8 mouse cellular contexts compared by ENCODE assay signal in genomic region chr8:111366610-111367234, GRCm38 (mm10). TPM values are rescaled to one million over a fixed set of nuclear protein-coding genes. Genes with fewer than 3 reads are reported as not detected.
A peak's percentile ranks its signal among the peaks of the same experiment; 100 is the strongest.
DNase-seq lines count a peak whose midpoint lies in the region; ATAC-seq and TF ChIP-seq lines count a peak whose summit lies in the region.
"Had no signal": no experiment of that assay in that cellular context is flagged by ENCODE, and none has a peak within 500 bp of the region (broad histone marks: within the 10 kb centered on the region; RNA-seq: fewer than 3 reads in every experiment).

No protein-coding gene starts in this region.

- H3K9me3 ChIP-seq in kidney, postnatal 0 days (replicated peaks; ENCODE audit: low read length), result no peaks in the 10 kb centered on the region

- H3K4me3 ChIP-seq in kidney, postnatal 0 days (replicated peaks; ENCODE audit: low read depth, low read length), result no peak overlapping the region

- H3K4me1 ChIP-seq in kidney, postnatal 0 days (replicated peaks; ENCODE audit: insufficient read depth, low read length), result 0 out of 2 replicates have a peak, but pooled peaks cover 5% of the 10 kb centered on the region

- no peak for TF ChIP-seq CTCF in kidney, postnatal 0 days (IDR thresholded peaks at IDR 0.05; ENCODE audit: low read depth)

- DNase-seq in testis, postnatal 14 days (ENCODE audit: low spot score), result peak; percentile 11
- DNase-seq in testis, postnatal 10 days (ENCODE audit: low spot score), result no peak
- peak; percentile 50 to 76 for DNase-seq in heart, adult 18-20 months
- DNase-seq in kidney, postnatal 0 days (ENCODE audit: low spot score), result peak; percentile 32
- peak; percentile 68 for DNase-seq in urinary bladder, postnatal 14 days (ENCODE audit: low spot score)
- no peak for DNase-seq in c-Kit-positive CD71-positive TER-119-positive erythroid progenitor cells, embryonic 14.5 days (ENCODE audit: low spot score)
- DNase-seq in frontal cortex, adult 2 months (ENCODE audit: extremely low spot score in 1 of 2, low spot score in 1 of 2), result no peak

- 33% methylated on average over 14 of the region's 14 CpGs for WGBS in kidney, postnatal 0 days

- no peaks in the 10 kb centered on the region for H3K27me3 ChIP-seq in kidney, postnatal 0 days (ENCODE audit: insufficient read depth, low read length)

- H3K9ac ChIP-seq in kidney, postnatal 0 days (ENCODE audit: low read depth, low read length), result 0 out of 2 replicates have a peak overlapping the region, but pooled peaks have one; percentile 3

- peak; percentile 79 for ATAC-seq in kidney, postnatal 0 days (replicated peaks; ENCODE audit: low FRiP score, low read depth)

- no peaks in the 10 kb centered on the region for H3K36me3 ChIP-seq in kidney, postnatal 0 days (ENCODE audit: insufficient read depth, low read length)

- 0 out of 2 replicates have a peak overlapping the region, but pooled peaks have one; percentile 0 for H3K4me2 ChIP-seq in kidney, postnatal 0 days (ENCODE audit: low read length)

- H3K27ac ChIP-seq in kidney, postnatal 0 days, result peak overlapping the region; percentile 43; the same call in 1 of the 2 replicates

RNA-seq across cellular contexts. Expression of gene Fa2h, which starts 26.9 kb away (rescaled TPM):
- under 1 TPM in 1 of 2 experiments, not detected in 1; 0.21 TPM for total RNA-seq in heart, adult 18-20 months (2021)
- polyA plus RNA-seq in kidney, postnatal 0 days (2015; fragmentation: Nextera tagmentation; extraction: Ambion mirVana), result 5.0 and 5.4 TPM in 2 replicates
- 25.6 and 28.7 TPM in 2 replicates for polyA plus RNA-seq in frontal cortex, adult 2 months (2012; rRNA removed)

RNA-seq across cellular contexts. Expression of gene Mlkl, which starts 28.7 kb away (rescaled TPM):
- 1 to 10 TPM; 2.7 to 3.2 TPM for total RNA-seq in heart, adult 18-20 months (2021)
- polyA plus RNA-seq in kidney, postnatal 0 days (2015; fragmentation: Nextera tagmentation; extraction: Ambion mirVana), result 2.5 and 3.1 TPM in 2 replicates
- 0.44 and 0.70 TPM in 2 replicates for polyA plus RNA-seq in frontal cortex, adult 2 months (2012; rRNA removed)
- polyA plus RNA-seq: neural tube, embryonic 14.5 days had no signal

Comparison
In these comparisons a context has a peak if more than half of its experiments do, and no peak if none do; other contexts are left out.
1. DNase-seq: peak in testis, postnatal 14 days (single experiment), heart, adult 18-20 months (2 of 2), kidney, postnatal 0 days (single experiment) and urinary bladder, postnatal 14 days (single experiment); none in testis, postnatal 10 days (single experiment), c-Kit-positive CD71-positive TER-119-positive erythroid progenitor cells, embryonic 14.5 days (single experiment) and frontal cortex, adult 2 months (0 of 2).